Comparison of ENCODE assay signal across 22 mouse cellular contexts in genomic region chr11:21295486-21295885, GRCm38 (mm10).
"Had no signal": no experiment of that assay in that cellular context is flagged by ENCODE, and none has a peak within 500 bp of the region (broad histone marks: within the 10 kb centered on the region; RNA-seq: fewer than 3 reads in every experiment).

No protein-coding gene starts in this region.

- H3K4me3 ChIP-seq: lung, embryonic 15.5 days; megakaryocyte, embryonic 14.5 days; midbrain, embryonic 13.5 days; midbrain, embryonic 15.5 days; neural tube, embryonic 13.5 days; neural tube, embryonic 15.5 days; stomach, embryonic 15.5 days had no signal

- H3K9me3 ChIP-seq: lung, embryonic 15.5 days; megakaryocyte, embryonic 14.5 days; midbrain, embryonic 13.5 days; midbrain, embryonic 15.5 days; neural tube, embryonic 13.5 days; neural tube, embryonic 15.5 days; stomach, embryonic 15.5 days had no signal

- H3K4me2 ChIP-seq: lung, embryonic 15.5 days; midbrain, embryonic 11.5 days; midbrain, embryonic 13.5 days; midbrain, embryonic 15.5 days; neural tube, embryonic 13.5 days; neural tube, embryonic 15.5 days; stomach, embryonic 15.5 days had no signal

- H3K9ac ChIP-seq: liver, postnatal 0 days; lung, embryonic 15.5 days; midbrain, embryonic 13.5 days; midbrain, embryonic 15.5 days; neural tube, embryonic 13.5 days; neural tube, embryonic 15.5 days; stomach, embryonic 15.5 days had no signal

- H3K27me3 ChIP-seq: lung, embryonic 15.5 days; megakaryocyte, embryonic 14.5 days; midbrain, embryonic 13.5 days; midbrain, embryonic 15.5 days; neural tube, embryonic 13.5 days; neural tube, embryonic 15.5 days; stomach, embryonic 15.5 days had no signal

- H3K27ac ChIP-seq: lung, embryonic 15.5 days; macrophage; midbrain, embryonic 13.5 days; midbrain, embryonic 15.5 days; neural tube, embryonic 13.5 days; neural tube, embryonic 15.5 days; stomach, embryonic 15.5 days; stomach, postnatal 0 days had no signal

- H3K4me1 ChIP-seq: lung, embryonic 15.5 days; midbrain, embryonic 13.5 days; midbrain, embryonic 15.5 days; neural tube, embryonic 13.5 days; neural tube, embryonic 15.5 days; stomach, embryonic 15.5 days had no signal

- DNase-seq: liver, postnatal 0 days; lung, adult 2 months; lung, postnatal 14 days; lung, postnatal 36 days; retina, postnatal 1 day; right cerebral cortex, adult 18-20 months; right cerebral cortex, postnatal 25 days; right cerebral cortex, postnatal 4 days; spleen, adult 18-20 months; thymus, adult 2 months; thymus, postnatal 25 days; thymus, postnatal 4 days had no signal
